Mouse (Mus musculus): ENCODE data around the gene Zfy1.
A peak's percentile ranks its signal among the peaks of the same experiment; 100 is the strongest.
"Not testable (repeated sequence)": the region's sequence is repeated elsewhere in the genome, so short reads cannot be mapped to it uniquely, and the experiment has no call there.

Zfy1 gene

DNA sequence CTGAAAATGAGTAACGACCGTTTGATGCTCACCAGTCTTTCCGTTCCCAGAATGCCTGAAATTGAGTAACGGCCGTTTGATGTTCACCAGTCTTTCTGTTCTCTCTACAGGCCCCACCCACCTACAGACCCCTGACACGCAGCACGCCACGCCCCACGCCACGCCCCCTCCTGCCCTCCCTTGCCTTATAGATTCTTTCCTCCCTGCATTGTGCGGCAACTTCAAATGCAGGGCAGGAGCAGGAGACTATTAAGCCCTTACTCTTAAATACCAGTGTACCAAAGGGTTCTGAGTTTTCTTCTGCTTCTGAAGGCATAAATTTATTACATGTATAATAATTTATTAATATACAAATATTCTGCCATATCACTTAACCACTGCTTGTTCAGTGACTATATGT, at the start of gene Zfy1:
Gene Zfy1, minus strand, starts transcription at position 101 of the 400 bp plus-strand sequence.
- not testable (repeated sequence) for DNase-seq (ENCODE audit: low spot score)

DNA sequence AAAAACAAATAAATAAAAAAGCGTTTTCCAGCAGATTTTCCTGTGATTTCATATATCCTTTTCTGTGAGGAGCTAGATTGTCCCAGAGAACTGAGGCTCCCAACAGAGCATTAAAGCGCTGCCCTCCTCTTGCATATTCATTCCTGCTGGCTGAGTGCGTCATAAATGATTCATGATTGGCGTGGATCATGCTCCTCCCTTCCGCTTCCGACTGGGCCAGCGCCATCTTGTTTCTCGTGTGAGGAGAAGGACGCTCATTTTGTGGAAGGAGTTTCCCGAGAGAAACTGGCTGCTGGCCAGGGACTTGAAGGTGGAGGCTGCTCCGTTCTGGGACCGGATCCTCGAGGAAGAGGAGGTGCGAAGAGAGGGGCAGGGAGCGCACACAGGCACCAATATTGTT, 21.2 kb upstream of the Zfy1 start, which contains the start of gene Uba1y:
Gene Uba1y, plus strand, starts transcription at position 254 of the 400 bp plus-strand sequence.
- DNase-seq (ENCODE audit: low spot score), result no peak

GRCm38 (mm10) chrY:808991-809661, 11.9 kb upstream of the Zfy1 start:
- peak; percentile 9 for DNase-seq (ENCODE audit: low spot score)
